Mouse (Mus musculus): ENCODE results near the gene Pgp. TPM values are rescaled to one million over a fixed set of nuclear protein-coding genes. Genes with fewer than 3 reads are reported as not detected.

Pgp gene
- polyA plus RNA-seq, 1 experiment from 2014 or later = 67.6 TPM

DNA sequence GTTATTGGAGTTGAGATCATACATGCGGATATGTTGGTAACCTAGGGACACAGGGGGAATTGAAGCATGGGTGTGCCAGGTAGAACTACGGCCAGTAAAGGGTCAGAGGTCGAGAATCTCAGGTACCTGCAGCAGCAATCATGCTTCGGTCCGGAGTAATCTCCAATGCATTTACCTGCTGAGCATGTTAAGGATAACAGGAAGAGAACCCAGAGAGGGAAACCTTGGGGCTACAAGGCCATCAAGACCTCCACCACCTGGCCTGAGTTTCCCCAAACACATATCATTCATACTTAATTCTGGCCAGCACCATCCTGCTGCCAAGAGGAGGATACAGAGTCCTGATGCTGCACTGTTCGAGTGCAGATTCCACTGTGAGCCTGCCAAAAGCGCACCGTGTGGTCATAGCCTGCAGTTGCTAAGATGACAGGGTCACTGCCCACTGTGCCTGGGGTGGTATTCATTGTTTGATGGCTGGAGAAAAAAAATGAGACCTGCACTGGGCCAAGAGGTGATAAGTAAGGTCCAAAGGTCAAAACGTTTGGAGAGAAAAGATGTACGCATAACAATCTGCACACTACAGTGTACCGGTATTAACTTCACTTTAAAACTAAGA, 7.9 kb downstream of the Pgp start:
- Histone ChIP-seq H3K4me2 (peak overlapping the region; percentile 53), H3K9ac (ENCODE audit: low read length) (peak overlapping the region; percentile 89), H3K36me3 (ENCODE audit: control insufficient read depth, insufficient read depth, low read length) (peaks cover 7% of the 10 kb centered on the region), H3K4me1 (ENCODE audit: control insufficient read depth, insufficient read depth, low read length) (peaks cover 8% of the 10 kb centered on the region), H3K27ac (ENCODE audit: low read depth, low read length) (no peak overlapping the region), H3K9me3 (ENCODE audit: control insufficient read depth, low read length) (no peaks in the 10 kb centered on the region), H3K4me3 (ENCODE audit: low read depth, low read length) (peak overlapping the region; percentile 75), H3K27me3 (ENCODE audit: control insufficient read depth, insufficient read depth, low read length) (no peaks in the 10 kb centered on the region)
- no peak for DNase-seq (ENCODE audit: low spot score, missing footprints)
- ATAC-seq (ENCODE audit: low FRiP score) = peak; percentile 36
- WGBS = 59% methylated on average over 11 of the region's 11 CpGs

DNA sequence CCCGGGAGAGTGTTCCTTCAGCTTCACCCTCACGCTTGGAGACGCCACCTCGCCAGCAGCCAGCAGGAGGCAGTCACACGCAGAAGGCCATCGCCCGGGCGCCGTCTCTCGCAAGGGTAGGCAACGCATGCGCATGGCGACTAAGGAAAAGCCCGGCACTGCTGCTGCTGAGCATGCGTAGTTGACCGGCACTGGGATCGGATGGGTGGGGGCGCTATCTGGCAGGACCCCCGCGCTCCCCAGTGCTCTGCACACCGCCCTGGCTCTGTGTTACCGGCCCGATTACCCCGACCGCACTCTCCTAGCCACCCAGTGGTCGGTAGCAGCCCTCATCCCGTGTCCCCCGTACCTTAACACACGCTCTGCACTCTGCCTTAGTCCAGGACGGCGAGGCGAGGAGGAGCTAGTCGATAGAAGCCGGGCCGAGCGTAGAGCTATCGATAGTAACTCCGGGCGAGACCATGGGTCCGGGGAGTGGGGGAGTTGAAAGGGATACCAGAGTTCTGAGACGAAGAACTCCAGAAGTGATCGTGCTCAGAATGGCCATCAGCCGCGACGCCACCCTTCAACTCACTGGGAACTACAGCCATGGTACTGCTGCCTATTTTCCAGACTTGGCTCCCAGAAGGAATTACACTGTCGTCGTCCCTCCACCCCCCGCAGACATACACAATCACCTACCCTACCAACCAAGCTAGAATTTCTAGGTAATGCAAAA, 8.6 kb downstream of the Pgp start, which contains the start of gene Mlst8:
Gene Mlst8, minus strand, starts transcription at position 416 of the 718 bp plus-strand sequence.
- Histone ChIP-seq H3K36me3 (ENCODE audit: control insufficient read depth, insufficient read depth, low read length) (peaks cover 7% of the 10 kb centered on the region), H3K27ac (ENCODE audit: low read depth, low read length) (peak within 1 kb of the TSS; percentile 94), H3K4me3 (ENCODE audit: low read depth, low read length) (peak within 1 kb of the TSS; percentile 75), H3K9me3 (ENCODE audit: control insufficient read depth, low read length) (no peaks in the 10 kb centered on the region), H3K27me3 (ENCODE audit: control insufficient read depth, insufficient read depth, low read length) (no peaks in the 10 kb centered on the region), H3K4me1 (ENCODE audit: control insufficient read depth, insufficient read depth, low read length) (peaks cover 8% of the 10 kb centered on the region), H3K9ac (ENCODE audit: low read length) (peak within 1 kb of the TSS; percentile 89), H3K4me2 (peak within 1 kb of the TSS; percentile 53)
- under 1% methylated on average over 48 of the region's 48 CpGs for WGBS
- peak; percentile 99 for DNase-seq (ENCODE audit: low spot score, missing footprints)
- peak; percentile 93 for ATAC-seq (ENCODE audit: low FRiP score)

DNA sequence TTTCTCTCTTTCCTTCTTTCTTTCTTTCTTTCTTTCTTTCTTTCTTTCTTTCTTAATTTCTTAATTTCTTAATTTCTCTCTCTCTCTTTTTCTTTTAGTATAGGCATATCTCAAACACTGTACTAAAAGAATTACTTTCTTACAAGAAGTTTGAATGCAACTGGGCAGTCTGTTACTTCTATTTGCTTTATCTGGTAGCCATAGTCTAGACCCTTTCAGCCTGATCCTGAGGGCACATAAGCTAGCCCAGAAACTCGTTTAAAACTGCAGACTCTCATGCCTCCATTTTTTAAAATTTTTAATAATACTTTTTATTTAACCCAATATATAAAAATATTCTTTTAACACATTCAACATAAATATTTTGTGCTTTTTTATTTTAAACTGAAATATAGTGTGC, 9.2 kb downstream of the Pgp start:
- no peak for ATAC-seq (ENCODE audit: low FRiP score)
- H3K4me1 ChIP-seq (ENCODE audit: control insufficient read depth, insufficient read depth, low read length) = peaks cover 8% of the 10 kb centered on the region
- DNase-seq (ENCODE audit: low spot score, missing footprints) = peak; percentile 79
- H3K36me3 ChIP-seq (ENCODE audit: control insufficient read depth, insufficient read depth, low read length) = peaks cover 7% of the 10 kb centered on the region
- H3K9ac ChIP-seq (ENCODE audit: low read length) = no peak overlapping the region; the same call in 1 of the 2 replicates
- 28% methylated on average over 1 of the region's 1 CpGs for WGBS
- H3K9me3 ChIP-seq (ENCODE audit: control insufficient read depth, low read length) = no peaks in the 10 kb centered on the region
- H3K27ac ChIP-seq (ENCODE audit: low read depth, low read length) = no peak overlapping the region
- H3K4me2 ChIP-seq = peak overlapping the region; percentile 53; the same call in 1 of the 2 replicates
- peak overlapping the region; percentile 75; the same call in 1 of the 2 replicates for H3K4me3 ChIP-seq (ENCODE audit: low read depth, low read length)
- no peaks in the 10 kb centered on the region for H3K27me3 ChIP-seq (ENCODE audit: control insufficient read depth, insufficient read depth, low read length)

DNA sequence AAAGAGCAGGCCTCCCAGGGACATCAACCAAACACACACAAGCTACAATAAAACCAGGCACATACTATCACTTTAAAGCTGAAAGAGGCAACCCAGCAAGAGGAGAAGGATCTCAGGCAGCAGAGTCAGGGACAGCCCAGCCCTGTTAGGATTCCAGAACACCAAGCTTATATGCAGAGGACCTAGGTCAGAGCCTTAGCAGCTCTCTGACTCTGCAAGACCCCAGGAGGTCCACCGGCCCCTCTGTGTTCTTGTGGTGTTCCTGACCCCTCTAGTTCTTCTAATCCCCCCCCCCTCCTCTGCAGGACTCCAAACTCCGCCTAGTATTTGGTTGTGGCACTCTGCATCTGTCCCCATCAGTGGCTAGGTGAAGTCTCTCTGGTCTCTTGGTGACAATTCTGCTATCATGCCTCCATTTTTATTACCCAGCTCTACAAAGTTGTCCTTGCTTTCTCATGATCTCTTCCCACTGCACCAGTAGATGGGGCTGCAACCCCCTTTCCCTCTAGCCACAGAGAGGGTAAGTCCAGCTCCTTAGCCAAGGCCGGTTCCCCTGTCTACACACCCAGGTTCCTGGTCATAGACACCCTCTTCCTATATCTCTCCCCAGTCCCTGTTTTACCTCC, 10.1 kb downstream of the Pgp start:
- H3K9ac ChIP-seq (ENCODE audit: low read length) = no peak overlapping the region
- peaks cover 7% of the 10 kb centered on the region for H3K36me3 ChIP-seq (ENCODE audit: control insufficient read depth, insufficient read depth, low read length)
- ATAC-seq (ENCODE audit: low FRiP score) = no peak
- H3K9me3 ChIP-seq (ENCODE audit: control insufficient read depth, low read length) = no peaks in the 10 kb centered on the region
- H3K4me3 ChIP-seq (ENCODE audit: low read depth, low read length) = no peak overlapping the region
- H3K27me3 ChIP-seq (ENCODE audit: control insufficient read depth, insufficient read depth, low read length) = no peaks in the 10 kb centered on the region
- no peak overlapping the region for H3K4me2 ChIP-seq
- no peak overlapping the region for H3K27ac ChIP-seq (ENCODE audit: low read depth, low read length)
- H3K4me1 ChIP-seq (ENCODE audit: control insufficient read depth, insufficient read depth, low read length) = peaks cover 8% of the 10 kb centered on the region
- peak; percentile 82 for DNase-seq (ENCODE audit: low spot score, missing footprints)
- WGBS = 45% methylated on average over 3 of the region's 3 CpGs

DNA sequence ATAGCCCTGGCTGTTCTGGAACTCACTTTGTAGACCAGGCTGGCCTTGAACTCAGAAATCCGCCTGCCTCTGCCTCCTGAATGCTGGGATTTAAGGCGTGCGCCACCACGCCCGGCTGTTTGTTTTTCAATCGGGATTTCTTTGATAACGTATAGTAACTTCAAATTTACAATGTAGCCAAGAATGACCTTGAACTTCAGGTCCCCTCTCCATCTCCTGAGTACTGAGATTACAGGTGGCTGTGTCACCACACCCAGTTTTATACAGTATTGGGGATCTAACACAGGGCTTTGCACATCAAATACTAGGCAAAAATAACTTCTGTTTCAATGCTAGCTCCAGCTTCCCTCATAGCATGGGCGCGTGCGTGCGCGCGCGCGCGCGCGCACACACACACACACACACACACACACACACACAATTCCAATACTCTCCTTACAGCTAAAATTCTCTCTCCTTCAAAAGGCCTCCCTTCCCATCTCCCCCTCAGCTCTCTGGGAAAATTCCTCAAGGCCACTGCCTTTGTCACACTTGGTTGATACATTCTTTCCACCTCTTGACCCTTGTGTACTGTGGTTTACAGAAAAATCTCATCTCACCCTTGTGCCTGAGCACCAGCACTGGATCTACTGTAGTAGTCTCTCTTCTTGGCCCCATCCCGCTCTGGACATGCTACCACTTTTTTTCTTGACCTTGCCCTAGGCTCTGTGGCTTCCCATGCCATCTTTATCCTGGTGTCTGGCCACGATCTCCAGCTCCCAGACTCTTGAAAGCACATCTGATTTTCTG, 11.0 kb downstream of the Pgp start:
- no peak overlapping the region for H3K9ac ChIP-seq (ENCODE audit: low read length)
- H3K4me3 ChIP-seq (ENCODE audit: low read depth, low read length) = no peak overlapping the region
- H3K4me1 ChIP-seq (ENCODE audit: control insufficient read depth, insufficient read depth, low read length) = peaks cover 8% of the 10 kb centered on the region
- H3K27me3 ChIP-seq (ENCODE audit: control insufficient read depth, insufficient read depth, low read length) = no peaks in the 10 kb centered on the region
- WGBS = 94% methylated on average over 20 of the region's 20 CpGs
- no peaks in the 10 kb centered on the region for H3K9me3 ChIP-seq (ENCODE audit: control insufficient read depth, low read length)
- DNase-seq (ENCODE audit: low spot score, missing footprints) (peak; percentile 69), ATAC-seq (ENCODE audit: low FRiP score) (no peak)
- H3K27ac ChIP-seq (ENCODE audit: low read depth, low read length) = no peak overlapping the region
- peaks cover 3% of the 10 kb centered on the region; the same call in 1 of the 2 replicates for H3K36me3 ChIP-seq (ENCODE audit: control insufficient read depth, insufficient read depth, low read length)
- no peak overlapping the region for H3K4me2 ChIP-seq

DNA sequence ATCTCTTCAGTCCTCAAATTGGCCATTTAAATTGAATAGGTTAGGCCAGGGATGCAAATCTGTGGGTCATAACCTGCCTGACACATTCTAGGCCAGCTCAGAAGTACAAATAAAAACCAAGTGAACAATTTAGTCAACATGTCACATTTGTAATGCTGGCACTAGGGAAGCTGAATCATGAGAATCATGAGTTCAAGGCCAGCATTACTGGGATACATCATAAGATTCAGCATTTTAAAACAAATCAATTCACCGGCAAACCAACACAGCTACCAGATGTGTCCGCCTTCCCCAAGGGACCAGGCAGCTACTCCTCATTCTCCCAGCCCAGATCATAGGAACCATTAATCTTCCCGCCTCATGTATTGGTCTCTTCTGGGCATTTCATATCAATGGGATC, 13.3 kb downstream of the Pgp start:
- Histone ChIP-seq H3K4me1 (ENCODE audit: control insufficient read depth, insufficient read depth, low read length) (peaks cover 6% of the 10 kb centered on the region), H3K36me3 (ENCODE audit: control insufficient read depth, insufficient read depth, low read length) (no peaks in the 10 kb centered on the region), H3K4me2 (no peak overlapping the region), H3K9ac (ENCODE audit: low read length) (no peak overlapping the region), H3K4me3 (ENCODE audit: low read depth, low read length) (no peak overlapping the region), H3K27me3 (ENCODE audit: control insufficient read depth, insufficient read depth, low read length) (0 out of 2 replicates have a peak, but pooled peaks cover 3% of the 10 kb centered on the region), H3K27ac (ENCODE audit: low read depth, low read length) (no peak overlapping the region), H3K9me3 (ENCODE audit: control insufficient read depth, low read length) (no peaks in the 10 kb centered on the region)
- DNase-seq (ENCODE audit: low spot score, missing footprints) = peak; percentile 60
- WGBS = 85% methylated on average over 3 of the region's 3 CpGs
- ATAC-seq (ENCODE audit: low FRiP score) = no peak

DNA sequence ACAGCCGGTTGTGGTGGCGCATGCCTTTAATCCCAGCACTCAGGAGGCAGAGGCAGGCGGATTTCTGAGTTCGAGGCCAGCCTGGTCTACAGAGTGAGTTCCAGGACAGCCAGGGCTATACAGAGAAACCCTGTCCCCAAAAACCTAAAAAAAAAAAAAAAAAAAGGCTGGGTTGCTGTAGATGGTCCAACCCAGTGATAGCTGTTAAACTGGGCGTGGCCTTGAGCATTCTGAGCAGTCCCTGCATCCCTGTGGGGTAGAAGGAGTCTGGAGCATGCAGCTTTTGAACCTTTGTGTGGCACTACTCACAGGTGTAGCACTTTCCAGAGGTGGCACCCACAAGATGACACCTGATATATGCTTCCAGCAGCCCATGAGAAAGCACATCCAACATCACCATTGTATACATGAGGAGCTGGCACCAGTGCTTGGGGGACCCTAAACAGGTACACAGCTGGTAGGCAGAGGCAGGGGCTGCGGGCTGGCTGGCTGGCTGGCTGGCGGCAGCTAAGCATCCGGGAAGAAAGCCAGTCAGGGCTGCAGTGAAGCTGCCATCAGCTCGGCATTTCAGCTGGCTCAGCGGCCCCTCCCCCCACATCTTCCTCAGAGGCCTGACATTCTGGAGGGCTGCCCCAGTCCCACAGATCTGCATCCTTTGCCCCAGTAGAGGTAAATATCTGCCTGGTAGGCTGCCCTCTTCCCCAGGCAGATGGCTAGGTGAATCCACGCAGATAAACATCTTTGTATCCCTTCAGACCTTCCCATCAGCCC, 15.1 kb downstream of the Pgp start:
- DNase-seq (ENCODE audit: low spot score, missing footprints) (no peak), ATAC-seq (ENCODE audit: low FRiP score) (no peak)
- Histone ChIP-seq H3K9me3 (ENCODE audit: control insufficient read depth, low read length) (no peaks in the 10 kb centered on the region), H3K27ac (ENCODE audit: low read depth, low read length) (no peak overlapping the region), H3K9ac (ENCODE audit: low read length) (peak overlapping the region; percentile 33; the same call in 1 of the 2 replicates), H3K4me2 (no peak overlapping the region), H3K4me3 (ENCODE audit: low read depth, low read length) (no peak overlapping the region), H3K27me3 (ENCODE audit: control insufficient read depth, insufficient read depth, low read length) (peaks cover 3% of the 10 kb centered on the region; the same call in 1 of the 2 replicates), H3K36me3 (ENCODE audit: control insufficient read depth, insufficient read depth, low read length) (no peaks in the 10 kb centered on the region), H3K4me1 (ENCODE audit: control insufficient read depth, insufficient read depth, low read length) (peaks cover 15% of the 10 kb centered on the region)
- 51% methylated on average over 11 of the region's 11 CpGs for WGBS

DNA sequence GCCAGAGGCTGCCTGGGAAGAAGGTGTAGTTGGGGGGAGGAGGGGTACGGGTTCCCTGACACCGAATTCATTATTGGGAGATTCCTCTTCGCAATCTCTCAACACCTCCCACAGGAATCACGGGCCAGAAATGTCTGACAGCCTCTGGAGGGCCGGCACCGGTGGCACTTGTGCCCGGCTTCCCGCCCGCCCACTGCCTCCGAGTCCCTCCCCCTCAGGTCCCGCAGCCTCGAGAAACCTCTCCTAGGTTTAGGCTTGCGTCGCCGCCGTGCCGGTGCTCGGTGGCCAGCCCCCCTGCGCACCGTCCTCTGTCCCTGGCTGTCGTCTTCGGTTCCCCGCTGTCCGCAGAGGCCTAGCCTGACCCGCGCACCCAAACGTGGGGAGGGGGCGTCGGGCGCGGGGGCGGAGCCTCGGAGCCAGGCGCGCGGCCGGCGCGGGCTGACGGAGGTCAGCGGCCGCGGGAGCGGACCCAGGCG, 18.0 kb downstream of the Pgp start, which contains the start of gene Caskin1:
Gene Caskin1, plus strand, starts transcription at position 416 of the 476 bp plus-strand sequence.
- Histone ChIP-seq H3K27ac (ENCODE audit: low read depth, low read length) (peak within 1 kb of the TSS; percentile 80), H3K4me3 (ENCODE audit: low read depth, low read length) (peak within 1 kb of the TSS; percentile 71), H3K9ac (ENCODE audit: low read length) (peak within 1 kb of the TSS; percentile 90), H3K4me2 (peak within 1 kb of the TSS; percentile 87), H3K36me3 (ENCODE audit: control insufficient read depth, insufficient read depth, low read length) (no peaks in the 10 kb centered on the region), H3K27me3 (ENCODE audit: control insufficient read depth, insufficient read depth, low read length) (peaks cover 3% of the 10 kb centered on the region; the same call in 1 of the 2 replicates), H3K4me1 (ENCODE audit: control insufficient read depth, insufficient read depth, low read length) (peaks cover 18% of the 10 kb centered on the region), H3K9me3 (ENCODE audit: control insufficient read depth, low read length) (no peaks in the 10 kb centered on the region)
- DNase-seq (ENCODE audit: low spot score, missing footprints) = peak; percentile 94
- ATAC-seq (ENCODE audit: low FRiP score) = peak; percentile 67
- WGBS = under 1% methylated on average over 44 of the region's 45 CpGs
